Mouse (Mus musculus) lung, postnatal 0 days (tissue): Measurements from ENCODE around the gene Gjd3. TPM values are rescaled to one million over a fixed set of nuclear protein-coding genes. Genes with fewer than 3 reads are reported as not detected.

Experiments
- ATAC-seq: fragments of 200-750 bp; cut with Nextera tagmentation; 2 replicates; pipeline ENCODE4 v1.8.0; 2017; ENCODE audit warnings: moderate library complexity
- DNase-seq: peaks from one replicate; pipeline ENCODE4 v3.0.0-alpha.2; 2016; ENCODE audit warnings: low spot score
- H3K27ac ChIP-seq: fragments of 300-500 bp; sonication (generic); 2 replicates; pipeline ENCODE4 v1.5.1; 2014; ENCODE audit warnings: antibody characterized with exemption, mild to moderate bottlenecking, low read length, mixed read lengths
- H3K27me3 ChIP-seq: fragments of 300-500 bp; sonication (generic); replicated peaks from 2 replicates; pipeline ENCODE4 v1.6.1; 2014; ENCODE audit warnings: low read length, mixed read lengths; ENCODE audit not compliant: insufficient read depth
- H3K36me3 ChIP-seq: fragments of 300-500 bp; sonication (generic); 2 replicates; pipeline ENCODE4 v1.6.1; 2014; ENCODE audit warnings: low read length, mixed read lengths; ENCODE audit not compliant: insufficient read depth
- H3K4me1 ChIP-seq: fragments of 300-500 bp; sonication (generic); 2 replicates; pipeline ENCODE4 v1.6.1; 2014; ENCODE audit warnings: antibody characterized with exemption, low read depth, low read length, mixed read lengths; ENCODE audit not compliant: insufficient read depth
- H3K4me2 ChIP-seq: fragments of 300-500 bp; sonication (generic); replicated peaks from 2 replicates; pipeline ENCODE4 v1.6.1; 2014; ENCODE audit warnings: low read depth, mild to moderate bottlenecking, low read length, moderate library complexity, mixed read lengths
- H3K4me3 ChIP-seq: fragments of 300-500 bp; sonication (generic); 2 replicates; pipeline ENCODE4 v1.5.1; 2014; ENCODE audit warnings: low read depth, low read length
- H3K9ac ChIP-seq: fragments of 300-500 bp; sonication (generic); replicated peaks from 2 replicates; pipeline ENCODE4 v1.6.1; 2014; ENCODE audit warnings: low read depth, mild to moderate bottlenecking
- H3K9me3 ChIP-seq: fragments of 300-500 bp; sonication (generic); 2 replicates; pipeline ENCODE4 v1.6.1; 2016; ENCODE audit warnings: low read length, mixed read lengths
- CTCF ChIP-seq: IDR thresholded peaks from 2 replicates; pipeline ENCODE4 v1.5.1; 2016; ENCODE audit warnings: antibody characterized with exemption, mild to moderate bottlenecking
- EP300 ChIP-seq: IDR thresholded peaks from 2 replicates; pipeline ENCODE4 v1.6.1; 2016; ENCODE audit warnings: antibody characterized with exemption, mild to moderate bottlenecking, control low read depth
- WGBS: fragments of 180-500 bp; shearing (Covaris S2); extraction: QIAGEN DNeasy Blood & Tissue Kit; methylation state at CpG from one replicate; pipeline ENCODE4 v1.1.7; 2014; 5-methylcytosine and 5-hydroxymethylcytosine counted together
- polyA plus RNA-seq: library from polyadenylated mRNA; unstranded; fragments of >200 nt; fragmentation: Nextera tagmentation; extraction: Ambion mirVana; gene quantifications from 2 replicates; pipeline ENCODE4 v1.2.1, GENCODE M21; 2015

Gjd3 gene
- polyA plus RNA-seq, 1 experiment from 2014 or later, result 1.0 TPM

- 0 out of 2 replicates have a peak, but pooled peaks have one; percentile 22 for TF ChIP-seq EP300
- no peak for TF ChIP-seq CTCF
- no peak overlapping the region for H3K9ac ChIP-seq
- WGBS, result 20% methylated on average over 15 of the region's 17 CpGs
- H3K4me3 ChIP-seq, result no peak overlapping the region
- DNase-seq (no peak), ATAC-seq (peak; percentile 18; the same call in 1 of the 2 replicates)
- no peaks in the 10 kb centered on the region for H3K27me3 ChIP-seq
- H3K9me3 ChIP-seq, result no peaks in the 10 kb centered on the region
- H3K4me2 ChIP-seq, result peak overlapping the region; percentile 34
- H3K27ac ChIP-seq, result peak overlapping the region; percentile 84
- H3K36me3 ChIP-seq, result 0 out of 2 replicates have a peak, but pooled peaks cover 5% of the 10 kb centered on the region
- H3K4me1 ChIP-seq, result peaks cover 40% of the 10 kb centered on the region
These were observed 27.8 kb downstream of the Gjd3 start for GRCm38 (mm10) chr11:98954801-98955706.

- DNase-seq (peak; percentile 96), ATAC-seq (peak; percentile 78)
- Histone ChIP-seq H3K27me3 (no peaks in the 10 kb centered on the region), H3K4me1 (peaks cover 46% of the 10 kb centered on the region), H3K27ac (peak overlapping the region; percentile 84), H3K36me3 (0 out of 2 replicates have a peak, but pooled peaks cover 5% of the 10 kb centered on the region), H3K9me3 (no peaks in the 10 kb centered on the region), H3K9ac (no peak overlapping the region), H3K4me3 (no peak overlapping the region), H3K4me2 (peak overlapping the region; percentile 34)
- TF ChIP-seq EP300 (peak; percentile 65), CTCF (peak; percentile 80)
- 3% methylated on average over 10 of the region's 10 CpGs for WGBS
These were observed 28.4 kb downstream of the Gjd3 start for GRCm38 (mm10) chr11:98954373-98954772.

GRCm38 (mm10) chr11:98953835-98954320, 28.9 kb downstream of the Gjd3 start:
- TF ChIP-seq EP300 (no peak), CTCF (no peak)
- Histone ChIP-seq H3K36me3 (0 out of 2 replicates have a peak, but pooled peaks cover 5% of the 10 kb centered on the region), H3K4me1 (peaks cover 44% of the 10 kb centered on the region), H3K27me3 (no peaks in the 10 kb centered on the region), H3K4me3 (no peak overlapping the region), H3K9ac (no peak overlapping the region), H3K27ac (peak overlapping the region; percentile 75), H3K4me2 (peak overlapping the region; percentile 34; the same call in 1 of the 2 replicates), H3K9me3 (no peaks in the 10 kb centered on the region)
- DNase-seq (no peak), ATAC-seq (no peak)
- WGBS, result 18% methylated on average over 13 of the region's 13 CpGs

GRCm38 (mm10) chr11:98953361-98953760, 29.5 kb downstream of the Gjd3 start:
- Histone ChIP-seq H3K27me3 (no peaks in the 10 kb centered on the region), H3K36me3 (0 out of 2 replicates have a peak, but pooled peaks cover 5% of the 10 kb centered on the region)

GRCm38 (mm10) chr11:98952736-98953135, 30.1 kb downstream of the Gjd3 start:
- no peaks in the 10 kb centered on the region for H3K9me3 ChIP-seq
- H3K36me3 ChIP-seq, result 0 out of 2 replicates have a peak, but pooled peaks cover 5% of the 10 kb centered on the region
- ATAC-seq, result no peak
- WGBS, result 52% methylated on average over 2 of the region's 2 CpGs
- no peak for TF ChIP-seq EP300
- TF ChIP-seq CTCF, result no peak
- no peak overlapping the region for H3K4me3 ChIP-seq
- no peak overlapping the region for H3K4me2 ChIP-seq
- peak; percentile 33 for DNase-seq
- no peaks in the 10 kb centered on the region for H3K27me3 ChIP-seq
- H3K9ac ChIP-seq, result no peak overlapping the region
- H3K4me1 ChIP-seq, result peaks cover 44% of the 10 kb centered on the region
- no peak overlapping the region for H3K27ac ChIP-seq

More at GRCm38 (mm10) chr11:98953361-98953760, 29.5 kb downstream of the Gjd3 start:
- Histone ChIP-seq H3K4me2 (no peak overlapping the region), H3K9ac (no peak overlapping the region), H3K4me3 (no peak overlapping the region), H3K9me3 (no peaks in the 10 kb centered on the region), H3K4me1 (peaks cover 44% of the 10 kb centered on the region), H3K27ac (peak overlapping the region; percentile 75; the same call in 1 of the 2 replicates)
- ATAC-seq, result no peak
- TF ChIP-seq CTCF, result no peak
- no peak for TF ChIP-seq EP300
- no peak for DNase-seq
- 20% methylated on average over 2 of the region's 2 CpGs for WGBS

- no peak for TF ChIP-seq CTCF
- TF ChIP-seq EP300, result no peak
- ATAC-seq, result no peak
- no peaks in the 10 kb centered on the region for H3K9me3 ChIP-seq
- no peak overlapping the region for H3K27ac ChIP-seq
- H3K4me1 ChIP-seq, result peaks cover 44% of the 10 kb centered on the region
- no peak overlapping the region for H3K4me2 ChIP-seq
- 0 out of 2 replicates have a peak, but pooled peaks cover 5% of the 10 kb centered on the region for H3K36me3 ChIP-seq
- H3K9ac ChIP-seq, result no peak overlapping the region
- no peaks in the 10 kb centered on the region for H3K27me3 ChIP-seq
- 77% methylated on average over 1 of the region's 1 CpGs for WGBS
- DNase-seq, result no peak
- H3K4me3 ChIP-seq, result no peak overlapping the region
These were observed 30.7 kb downstream of the Gjd3 start for GRCm38 (mm10) chr11:98952111-98952510.
